Mouse (Mus musculus) small intestine, adult 2 months (tissue): ENCODE data around the gene Tsc22d2.

Experiments
- CTCF ChIP-seq: fragments of 200-500 bp; IDR thresholded peaks from 2 replicates; pipeline ENCODE4 v1.5.1; 2012; ENCODE audit warnings: low read depth, mild to moderate bottlenecking, control low read depth, inconsistent platforms, low read length, moderate library complexity, mixed read lengths; ENCODE audit not compliant: insufficient replicate concordance, insufficient read length; ENCODE audit errors: extremely low read depth
- POLR2A ChIP-seq: fragments of 200-500 bp; IDR thresholded peaks from 2 replicates; pipeline ENCODE4 v1.6.1; 2012; ENCODE audit warnings: low read depth, mild to moderate bottlenecking, control low read depth, inconsistent platforms, low read length, moderate library complexity

DNA sequence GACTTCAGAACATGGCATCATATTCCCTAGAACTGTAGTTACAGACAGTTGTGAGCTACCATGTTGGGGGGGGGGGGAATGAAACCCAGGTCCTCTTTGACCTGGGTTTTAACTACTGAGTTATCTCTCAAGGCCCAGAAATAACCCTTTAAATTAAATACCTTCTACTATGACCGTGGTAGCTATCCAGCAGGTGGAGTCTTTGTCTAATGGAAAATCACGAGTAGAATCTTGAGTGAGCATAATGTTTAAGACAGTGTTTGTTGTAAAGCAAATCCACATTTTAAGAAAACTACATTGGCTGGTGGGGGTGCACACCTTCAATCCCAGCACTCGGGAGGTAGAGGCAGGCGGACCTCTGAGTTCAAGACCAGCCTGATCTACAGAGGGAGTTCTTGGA, 99.0 kb downstream of the Tsc22d2 start:
- TF ChIP-seq POLR2A (no peak), CTCF (no peak)
